Mouse (Mus musculus) left cerebral cortex, adult 8-10 months (tissue): ENCODE results near the gene Kcnd2. TPM values are rescaled to one million over a fixed set of nuclear protein-coding genes. Genes with fewer than 3 reads are reported as not detected.

ENCODE experiments used
- DNase-seq, 2 experiments: peaks; one replicate each; pipeline ENCODE4 v3.0.0; 2022; ENCODE audit warnings: low spot score in 2 of 2
- total RNA-seq, 4 experiments: library from RNA; stranded (reverse); gene quantifications; 2 replicates each; pipeline ENCODE4 v1.2.4; 2022

Gene Kcnd2
- total RNA-seq, 4 experiments from 2014 or later: 72.6 to 92.4 (median 81.1) TPM

- no peak for DNase-seq
These were observed 468.9 kb downstream of the Kcnd2 start for GRCm38 (mm10) chr6:21684252-21684651.

- DNase-seq: no peak
These were observed 471.1 kb downstream of the Kcnd2 start for GRCm38 (mm10) chr6:21686388-21686787.

DNA sequence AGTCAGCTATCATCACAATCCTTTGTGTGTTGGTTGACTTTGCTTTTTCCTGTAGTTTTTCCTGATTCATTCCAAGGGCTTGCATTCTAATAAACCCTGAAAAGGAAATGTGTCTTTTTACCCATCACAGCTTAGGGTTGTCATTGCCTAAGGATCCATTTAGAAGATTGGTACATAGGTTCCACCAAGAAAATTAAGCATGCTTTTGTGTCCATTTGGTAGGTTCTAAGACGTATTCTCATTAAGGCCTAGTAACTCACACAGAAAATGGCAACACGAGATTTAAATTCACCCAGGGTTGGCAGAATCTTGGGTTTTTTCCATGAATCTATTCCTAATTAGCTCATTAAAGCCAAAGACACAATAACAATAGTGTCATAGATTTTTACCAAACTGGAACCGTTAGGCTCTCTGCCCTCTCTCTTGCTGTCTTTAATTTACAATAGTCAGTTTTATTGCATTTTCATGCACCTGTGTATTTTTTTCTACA lies 477.6 kb downstream of the Kcnd2 start:
- DNase-seq: no peak

DNA sequence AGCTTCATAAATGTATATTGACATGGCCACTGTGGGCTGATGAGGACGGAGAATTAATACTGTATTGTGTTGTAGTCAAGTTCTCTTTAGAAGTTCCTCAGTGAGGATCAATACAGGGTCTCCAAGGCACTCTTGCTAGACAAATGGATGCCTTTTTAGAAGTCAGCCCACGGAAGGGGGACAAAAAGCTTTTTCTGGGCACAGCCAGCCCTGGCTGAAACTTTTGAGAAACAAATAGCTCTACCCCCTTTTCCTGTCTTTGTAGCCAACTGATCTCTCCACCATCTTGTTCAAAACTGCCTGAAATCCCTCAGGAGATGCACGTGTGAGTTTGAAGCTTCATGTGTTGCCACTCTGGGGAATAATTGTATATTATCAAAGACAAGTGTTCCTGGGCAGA lies 482.3 kb downstream of the Kcnd2 start:
- DNase-seq: no peak

GRCm38 (mm10) chr6:21701131-21701530 lies 485.8 kb downstream of the Kcnd2 start:
- DNase-seq: no peak

DNA sequence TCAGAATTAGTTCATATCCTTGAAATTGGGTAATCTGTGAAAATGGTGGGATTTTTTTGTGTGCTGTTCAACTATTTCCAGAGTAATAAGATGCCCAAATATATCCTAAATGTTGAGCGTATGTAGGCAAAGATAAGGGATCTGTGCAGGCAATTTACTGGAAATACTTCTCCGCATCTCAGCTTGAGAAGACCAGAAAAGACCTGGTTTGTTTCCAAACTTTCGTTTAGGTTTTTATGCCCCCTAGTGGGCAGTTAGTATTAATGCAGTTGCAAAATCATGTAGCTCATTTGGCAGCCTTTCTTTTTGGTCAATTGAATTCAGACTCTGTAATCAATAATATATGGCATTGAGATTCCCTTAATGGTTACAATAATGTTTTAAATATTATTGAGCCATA lies 493.9 kb downstream of the Kcnd2 start:
- no peak for DNase-seq

DNA sequence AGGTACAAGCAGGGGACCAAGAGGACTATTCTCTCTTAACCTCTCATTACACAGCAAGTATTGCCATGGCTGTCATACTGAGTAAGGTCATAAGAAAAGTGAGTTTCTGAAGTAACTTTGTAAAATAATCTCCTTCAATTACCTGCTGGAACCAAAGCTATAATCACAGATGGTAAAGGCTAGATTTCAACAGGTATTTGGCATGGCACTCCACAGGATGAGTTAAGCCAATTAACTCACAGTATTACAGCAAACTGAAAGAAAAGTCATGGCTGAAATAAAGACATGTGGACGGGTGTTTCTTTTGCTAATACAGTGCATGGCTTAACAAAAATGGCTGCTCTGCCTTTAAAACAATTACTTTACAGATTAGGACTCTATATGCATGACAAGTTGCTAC lies 503.8 kb downstream of the Kcnd2 start:
- DNase-seq: no peak

GRCm38 (mm10) chr6:21722238-21722637 lies 506.9 kb downstream of the Kcnd2 start:
- no peak for DNase-seq

GRCm38 (mm10) chr6:21740606-21741005 lies 525.3 kb downstream of the Kcnd2 start:
- DNase-seq: no peak

GRCm38 (mm10) chr6:21744615-21745266 lies 529.4 kb downstream of the Kcnd2 start:
- no peak for DNase-seq

DNA sequence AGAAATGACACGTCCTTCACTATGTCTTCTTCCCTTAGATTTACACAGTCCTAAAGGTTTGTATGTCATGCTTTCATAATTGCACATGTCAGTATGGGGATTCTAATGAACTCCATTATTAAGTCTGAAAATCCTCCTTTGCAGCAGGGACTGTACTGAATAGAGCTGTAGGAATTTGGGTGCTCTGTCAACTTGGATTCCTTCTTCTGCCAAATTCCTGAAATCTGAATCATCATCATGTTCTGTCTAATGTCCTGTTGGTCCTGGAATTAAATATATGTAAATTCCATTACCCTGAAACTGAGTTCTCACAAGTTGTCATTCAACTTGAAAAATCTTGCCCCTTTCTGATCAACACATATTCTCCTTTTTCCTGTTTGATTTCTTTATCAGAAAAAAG lies 532.2 kb downstream of the Kcnd2 start:
- no peak for DNase-seq

DNA sequence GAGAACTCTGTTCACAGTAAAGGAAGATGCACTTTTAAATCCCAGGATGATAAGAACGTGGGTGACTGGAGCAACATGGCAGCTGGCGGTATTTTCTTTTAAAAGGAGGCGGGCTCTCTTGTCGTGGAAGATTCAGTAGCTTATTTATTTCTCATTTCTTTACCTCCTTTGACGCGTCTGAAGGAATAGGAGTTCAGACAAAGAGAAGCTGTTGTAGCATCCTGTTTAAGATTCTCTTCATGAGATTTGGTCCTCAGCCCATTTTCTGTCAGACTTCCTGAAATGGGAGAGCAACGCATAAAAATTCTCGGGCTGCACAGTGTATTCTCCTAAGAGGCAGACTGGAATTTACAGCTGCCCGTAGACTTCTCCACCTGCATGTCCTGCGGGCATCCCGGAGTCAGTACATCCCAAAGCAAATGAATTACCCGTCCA lies 552.5 kb downstream of the Kcnd2 start:
- DNase-seq: no peak

GRCm38 (mm10) chr6:21768745-21769446 lies 553.6 kb downstream of the Kcnd2 start:
- no peak for DNase-seq

GRCm38 (mm10) chr6:21769447-21769809 lies 554.1 kb downstream of the Kcnd2 start:
- DNase-seq: no peak

GRCm38 (mm10) chr6:21774213-21774916 lies 559.1 kb downstream of the Kcnd2 start:
- DNase-seq: no peak
